Mouse (Mus musculus) adrenal gland, adult (tissue): ENCODE results near the gene Dctn1.

Experiments used
- DNase-seq, 2 experiments: peaks; one replicate each; pipeline ENCODE4 v3.0.0; 2022 to 2023; ENCODE audit warnings: low spot score in 1 of 2; ENCODE audit not compliant: inconsistent age in 2 of 2

The Dctn1 gene

GRCm38 (mm10) chr6:83165607-83166242, at the start of gene Dctn1:
TSS of gene Dctn1 (plus strand) at chr6:83165920.
- peak; percentile 96 to 99 for DNase-seq

- peak in 1 of 2 experiments; percentile 62 for DNase-seq
Measured at GRCm38 (mm10) chr6:83116373-83117164, 49.2 kb upstream of the Dctn1 start.

GRCm38 (mm10) chr6:83117165-83117438, 48.6 kb upstream of the Dctn1 start:
- peak in 1 of 2 experiments; percentile 55 for DNase-seq

GRCm38 (mm10) chr6:83117616-83118015, 48.1 kb upstream of the Dctn1 start:
- DNase-seq, result peak in 1 of 2 experiments; percentile 79

GRCm38 (mm10) chr6:83118369-83118768, 47.4 kb upstream of the Dctn1 start:
- peak; percentile 21 to 51 for DNase-seq

GRCm38 (mm10) chr6:83118825-83119733, 46.6 kb upstream of the Dctn1 start:
- DNase-seq, result peak; percentile 22 to 62

- DNase-seq, result peak; percentile 50 to 77
Measured at GRCm38 (mm10) chr6:83119734-83120051, 46.0 kb upstream of the Dctn1 start.

- peak; percentile 97 to 98 for DNase-seq
Measured at GRCm38 (mm10) chr6:83120930-83121862, 44.5 kb upstream of the Dctn1 start, which contains the start of gene Wbp1. TSS of gene Wbp1 (minus strand) at chr6:83121559.

- no peak for DNase-seq
Measured at GRCm38 (mm10) chr6:83121863-83122710, 43.6 kb upstream of the Dctn1 start.

- peak; percentile 7 to 30 for DNase-seq
Measured at GRCm38 (mm10) chr6:83122961-83123360, 42.8 kb upstream of the Dctn1 start.

GRCm38 (mm10) chr6:83124851-83125312, 40.8 kb upstream of the Dctn1 start:
- DNase-seq, result peak; percentile 94 to 98

- no peak for DNase-seq
Measured at GRCm38 (mm10) chr6:83125331-83125730, 40.4 kb upstream of the Dctn1 start, which contains the start of gene Ino80b. TSS of gene Ino80b (minus strand) at chr6:83125431.

GRCm38 (mm10) chr6:83127419-83127818, 38.3 kb upstream of the Dctn1 start:
- DNase-seq, result peak in 1 of 2 experiments; percentile 4

- peak in 1 of 2 experiments; percentile 5 for DNase-seq
Measured at GRCm38 (mm10) chr6:83131469-83132034, 34.2 kb upstream of the Dctn1 start.

- DNase-seq, result no peak
Measured at GRCm38 (mm10) chr6:83132176-83132919, 33.4 kb upstream of the Dctn1 start.

GRCm38 (mm10) chr6:83134226-83134625, 31.5 kb upstream of the Dctn1 start:
- no peak for DNase-seq

GRCm38 (mm10) chr6:83134951-83135513, 30.7 kb upstream of the Dctn1 start, which contains the start of gene Rtkn:
TSS of gene Rtkn (plus strand) at chr6:83135463.
- DNase-seq, result peak in 1 of 2 experiments; percentile 6
